Mouse (Mus musculus) spleen, postnatal 10 days (tissue): ENCODE measurements around the gene Dnajb1.
A peak's percentile ranks its signal among the peaks of the same experiment; 100 is the strongest.

Experiments used
- DNase-seq, 2 experiments: peaks; one replicate each; pipeline ENCODE4 v3.0.0; 2021 to 2022; ENCODE audit warnings: low spot score in 2 of 2

Gene Dnajb1

DNA sequence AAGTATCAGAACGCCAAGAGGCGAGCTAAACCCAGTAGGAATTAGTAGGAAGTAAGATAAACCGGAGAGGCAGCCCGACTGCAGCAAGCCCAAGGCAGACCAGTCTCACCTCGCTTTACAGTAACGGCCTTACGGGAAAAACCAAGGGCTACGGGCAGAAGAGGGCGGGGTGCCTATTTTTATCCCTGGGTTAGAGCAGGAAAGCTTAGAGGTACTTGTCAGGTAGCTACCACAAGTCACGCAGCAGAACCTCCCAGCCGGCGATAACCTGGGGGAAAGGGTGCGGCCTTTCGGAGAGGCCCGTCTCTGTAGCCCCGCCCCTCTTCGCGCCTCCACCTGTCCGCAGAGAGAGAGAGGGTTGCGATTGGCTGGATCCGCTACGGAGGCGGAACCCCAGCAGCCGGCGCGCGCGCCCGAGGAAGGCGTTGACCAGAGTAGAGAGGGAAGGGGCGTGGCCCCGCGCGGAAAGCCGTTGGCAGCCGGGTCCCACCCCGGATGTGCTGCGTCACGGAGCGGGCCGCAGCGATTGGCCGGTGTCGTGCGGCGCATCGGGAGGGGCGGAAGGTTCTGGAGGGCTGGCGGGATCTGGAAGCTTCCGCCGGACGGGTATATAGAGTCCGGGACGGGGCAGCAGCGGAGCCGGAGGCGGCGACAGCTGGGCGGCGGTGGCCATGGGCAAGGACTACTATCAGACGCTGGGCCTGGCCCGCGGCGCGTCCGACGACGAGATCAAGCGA, at the start of gene Dnajb1, which contains the start of gene Tecr:
Dnajb1 (plus strand) TSS at position 533 of the 737 bp plus-strand sequence.
Tecr (minus strand) TSS at position 311 of the 737 bp plus-strand sequence.
- peak; percentile 99 to 100 for DNase-seq

DNA sequence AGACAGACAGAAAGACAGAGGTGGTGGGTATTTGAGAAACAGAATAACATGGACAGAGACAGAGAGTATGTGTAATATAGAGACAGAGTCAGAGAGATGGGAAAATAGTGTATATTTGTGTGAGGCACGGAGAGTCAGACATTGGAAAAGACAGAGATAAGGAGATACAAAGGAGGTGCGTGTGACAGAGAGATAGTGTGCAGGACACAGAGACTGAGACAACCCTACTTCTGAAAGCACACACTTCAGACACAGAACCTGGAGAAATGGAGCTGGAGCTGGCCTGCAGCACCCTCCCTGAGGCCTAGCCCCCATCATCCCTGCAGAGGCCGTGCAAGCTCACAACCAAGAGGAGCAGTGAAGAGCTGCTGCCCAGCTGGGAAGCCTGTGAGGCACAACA, 45.3 kb upstream of the Dnajb1 start:
- peak in 1 of 2 experiments; percentile 13 for DNase-seq

GRCm38 (mm10) chr8:83563246-83563645, 44.7 kb upstream of the Dnajb1 start:
- DNase-seq, result no peak

GRCm38 (mm10) chr8:83565731-83566375, 42.1 kb upstream of the Dnajb1 start:
- peak; percentile 64 to 82 for DNase-seq

GRCm38 (mm10) chr8:83566469-83567395, 41.3 kb upstream of the Dnajb1 start, which contains the start of gene Ndufb7:
Gene Ndufb7 (plus strand): TSS chr8:83566671.
- DNase-seq, result peak; percentile 96 to 97

- peak in 1 of 2 experiments; percentile 17 for DNase-seq
Observed at GRCm38 (mm10) chr8:83567668-83568067, 40.3 kb upstream of the Dnajb1 start.

GRCm38 (mm10) chr8:83568128-83568527, 39.9 kb upstream of the Dnajb1 start:
- DNase-seq, result peak in 1 of 2 experiments; percentile 7

GRCm38 (mm10) chr8:83568755-83569154, 39.2 kb upstream of the Dnajb1 start:
- DNase-seq, result peak in 1 of 2 experiments; percentile 4

DNA sequence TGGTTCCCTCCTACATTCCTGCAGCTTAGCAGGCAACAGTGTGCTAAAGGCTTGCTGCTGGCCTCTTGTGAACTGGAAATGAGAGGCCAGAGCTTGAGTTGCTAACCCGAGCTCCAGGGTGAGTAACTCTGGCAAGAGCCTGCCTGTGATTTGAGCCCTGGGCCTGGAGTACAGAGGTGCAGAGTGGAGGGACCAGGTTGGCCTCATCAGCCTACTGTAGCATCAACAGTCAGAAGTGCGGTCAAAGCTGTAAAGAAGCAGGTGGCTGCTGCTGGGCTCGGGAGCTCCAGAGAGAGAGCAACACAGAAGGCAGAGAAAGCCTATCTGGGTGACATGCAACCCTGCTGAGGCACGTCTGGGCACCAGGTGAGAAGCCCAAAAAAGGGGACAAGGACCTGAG, 38.8 kb upstream of the Dnajb1 start:
- peak; percentile 4 to 14 for DNase-seq

- DNase-seq, result peak; percentile 6 to 12
Observed at GRCm38 (mm10) chr8:83570272-83571000, 37.6 kb upstream of the Dnajb1 start.

- peak; percentile 3 to 13 for DNase-seq
Observed at GRCm38 (mm10) chr8:83571001-83571340, 37.0 kb upstream of the Dnajb1 start.

- peak; percentile 3 to 13 for DNase-seq
Observed at GRCm38 (mm10) chr8:83571791-83572190, 36.2 kb upstream of the Dnajb1 start.

- DNase-seq, result peak; percentile 7 to 13
Observed at GRCm38 (mm10) chr8:83572246-83572812, 35.7 kb upstream of the Dnajb1 start.

- peak; percentile 44 to 64 for DNase-seq
Observed at GRCm38 (mm10) chr8:83573140-83573875, 34.7 kb upstream of the Dnajb1 start.

DNA sequence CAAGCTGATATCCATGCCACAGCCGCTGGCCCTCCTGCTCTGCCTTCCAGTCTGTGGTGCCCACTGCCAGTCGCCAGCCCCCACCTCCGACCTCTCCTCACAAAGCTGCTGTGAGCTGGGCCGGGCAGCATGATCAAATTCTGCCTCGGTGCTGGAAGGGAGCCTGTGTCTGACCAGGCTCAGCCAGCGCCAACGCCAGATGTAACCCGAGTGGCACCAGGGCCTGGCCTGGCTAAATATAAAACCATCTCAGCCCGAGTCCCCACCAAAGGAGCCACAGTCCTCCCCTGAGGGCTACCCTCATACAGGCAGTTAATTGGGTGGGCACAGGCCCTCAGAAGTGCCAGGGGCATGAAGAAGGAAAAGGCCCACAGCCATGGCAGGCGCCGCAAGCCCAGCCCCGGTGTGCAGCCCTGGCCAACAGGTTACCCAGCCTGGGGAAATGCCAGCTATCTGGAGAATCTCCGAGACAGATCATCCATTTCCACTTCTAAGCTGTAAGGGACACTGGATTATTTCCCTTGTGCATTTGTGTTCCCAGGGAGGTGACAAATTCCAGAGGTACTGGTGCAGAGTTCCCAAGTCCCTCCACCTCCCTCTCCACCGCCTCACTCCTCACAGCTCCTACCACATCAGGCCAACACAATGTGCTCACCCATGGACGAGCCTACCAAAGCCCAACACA, 33.2 kb upstream of the Dnajb1 start:
- DNase-seq, result peak; percentile 4 to 13

- peak; percentile 4 to 12 for DNase-seq
Observed at GRCm38 (mm10) chr8:83575561-83576515, 32.2 kb upstream of the Dnajb1 start.

DNA sequence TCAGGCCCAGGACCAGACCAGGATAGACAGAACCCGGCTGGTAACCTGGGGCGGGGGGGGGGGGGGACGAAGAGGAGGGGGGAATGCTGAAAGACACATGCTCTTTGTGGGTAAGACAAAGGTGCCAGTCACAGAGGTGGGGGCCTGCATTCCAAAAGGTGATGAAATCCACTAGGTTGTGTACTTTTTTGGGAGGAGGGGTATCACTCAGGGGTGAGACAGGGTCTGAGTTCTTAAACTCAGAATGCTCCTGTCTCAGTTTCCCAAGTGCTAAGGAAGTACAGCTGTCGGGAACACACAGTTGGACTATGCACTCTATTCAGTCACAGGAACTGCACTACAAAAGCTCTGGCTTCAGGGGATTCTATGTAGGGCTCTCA, 31.5 kb upstream of the Dnajb1 start:
- no peak for DNase-seq

GRCm38 (mm10) chr8:83576921-83577320, 31.1 kb upstream of the Dnajb1 start:
- DNase-seq, result peak in 1 of 2 experiments; percentile 11
